Mouse (Mus musculus): Measurements from ENCODE around the gene Tmem126b.

DNA sequence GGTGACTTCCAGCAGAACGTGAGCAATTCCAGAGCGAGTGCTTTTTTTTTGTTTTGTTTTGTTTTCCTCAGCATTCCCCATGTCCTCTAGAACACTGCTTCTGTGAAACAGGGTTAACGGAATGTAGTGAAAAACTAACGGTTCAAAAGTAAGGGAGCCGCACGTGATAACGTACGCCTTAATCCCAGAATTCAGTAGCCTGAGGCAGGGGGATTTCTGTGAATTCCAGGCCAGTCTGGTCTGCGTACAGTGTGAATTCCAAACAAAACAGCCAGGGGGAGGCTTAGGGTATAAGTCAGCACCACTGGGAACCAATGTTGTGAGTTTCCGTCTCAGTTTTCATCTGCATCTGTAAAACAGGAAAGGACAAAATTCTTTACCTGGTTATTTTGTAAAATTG, 18.3 kb downstream of the Tmem126b start:
- no peak for TF ChIP-seq POU5F1 (IDR thresholded peaks at IDR 0.05; ENCODE audit: borderline replicate concordance, low read length)
- TF ChIP-seq CTCF (conservative IDR thresholded peaks at IDR 0.05; ENCODE audit: low read length) = no peak

Data from E14TG2a.4 (cell line).